Mouse (Mus musculus): ENCODE data around the gene Asxl2.

Asxl2 gene

DNA sequence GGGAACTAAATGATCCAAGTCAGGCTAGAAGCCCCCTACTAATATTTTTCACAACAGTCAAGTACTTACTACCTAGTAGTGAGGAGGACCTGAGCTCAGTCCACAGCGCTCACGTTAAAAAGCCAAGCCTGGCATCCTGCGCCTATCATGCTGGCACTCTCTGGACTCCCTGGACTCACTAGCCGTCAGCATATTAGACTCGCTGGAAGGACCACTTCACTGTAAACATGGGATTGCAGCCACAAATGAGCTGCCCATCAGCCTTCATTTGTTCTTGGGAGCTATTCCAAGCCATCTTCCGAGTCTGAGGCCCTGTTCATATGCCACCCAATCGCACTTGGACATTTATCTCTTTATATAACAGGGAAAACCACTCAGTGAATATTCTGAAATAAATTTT is 114.2 kb downstream of the Asxl2 start:
- DNase-seq (ENCODE audit: extremely low read depth, insufficient read length, low spot score) = no peak

DNA sequence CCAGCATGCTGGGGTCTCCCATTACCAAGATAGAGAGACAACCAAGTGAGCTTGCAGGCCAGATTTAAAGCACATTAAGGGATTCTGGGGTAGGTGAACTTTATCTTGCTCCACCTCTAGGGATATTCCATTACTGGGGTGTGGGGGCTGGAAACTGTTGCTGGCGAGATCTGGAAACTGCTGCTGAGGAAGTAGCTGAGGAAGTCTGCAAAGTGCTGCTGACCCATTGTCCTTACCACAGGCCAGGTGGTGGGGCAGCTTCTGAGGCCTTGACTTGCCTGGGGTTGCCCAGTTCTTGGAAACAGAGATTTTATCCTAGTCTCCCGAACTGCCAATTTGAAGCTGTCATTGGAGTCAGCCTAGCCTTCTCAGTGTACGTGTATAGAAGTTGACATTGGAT is 118.8 kb downstream of the Asxl2 start:
- no peak for DNase-seq (ENCODE audit: extremely low read depth, insufficient read length, low spot score)

- no peak for DNase-seq (ENCODE audit: extremely low read depth, insufficient read length, low spot score)
These were observed 119.5 kb downstream of the Asxl2 start for GRCm38 (mm10) chr12:3546121-3546658.

GRCm38 (mm10) chr12:3546781-3547180 is 120.1 kb downstream of the Asxl2 start:
- no peak for DNase-seq (ENCODE audit: extremely low read depth, insufficient read length, low spot score)

- DNase-seq (ENCODE audit: extremely low read depth, insufficient read length, low spot score) = no peak
These were observed 120.8 kb downstream of the Asxl2 start for GRCm38 (mm10) chr12:3547506-3547905.

GRCm38 (mm10) chr12:3547911-3548310 is 121.3 kb downstream of the Asxl2 start:
- DNase-seq (ENCODE audit: extremely low read depth, insufficient read length, low spot score) = no peak

GRCm38 (mm10) chr12:3548582-3549211 is 122.0 kb downstream of the Asxl2 start:
- no peak for DNase-seq (ENCODE audit: extremely low read depth, insufficient read length, low spot score)

DNA sequence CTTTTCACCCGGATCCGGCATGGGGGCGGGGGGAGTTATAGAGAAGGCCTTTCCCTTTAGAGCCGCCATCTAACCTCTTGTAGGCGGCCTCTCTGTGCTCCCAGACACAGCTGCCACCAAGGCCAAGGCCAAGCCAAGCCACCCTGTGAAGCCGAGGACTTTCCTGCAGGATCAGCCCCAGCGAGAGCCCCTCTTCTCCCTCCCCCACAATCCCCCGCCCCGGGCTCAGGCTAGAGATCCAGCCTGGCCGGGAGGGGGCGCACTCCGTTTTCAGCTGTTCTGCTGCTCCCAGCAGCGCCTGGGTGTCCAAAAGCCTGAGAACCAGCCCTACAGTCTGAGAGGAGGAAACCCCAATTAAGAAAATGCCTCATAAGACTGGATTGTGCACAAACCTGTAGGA is 123.6 kb downstream of the Asxl2 start:
- DNase-seq (ENCODE audit: extremely low read depth, insufficient read length, low spot score) = no peak
